Mouse (Mus musculus) ES-E14 (cell line): Measurements from ENCODE around the gene Ldlrad3.

ENCODE experiments used
- CHD2 ChIP-seq: IDR thresholded peaks from 2 replicates; pipeline ENCODE4 v1.6.1; 2014; ENCODE audit warnings: mild to moderate bottlenecking, low read depth, low read length, inconsistent platforms
- ZC3H11A ChIP-seq: IDR thresholded peaks from 2 replicates; pipeline ENCODE4 v1.6.1; 2012; ENCODE audit warnings: low read depth, mild to moderate bottlenecking, inconsistent platforms, low read length, borderline replicate concordance

- TF ChIP-seq ZC3H11A (no peak), CHD2 (no peak)
Measured at GRCm38 (mm10) chr2:102142197-102142623, 44.0 kb downstream of the Ldlrad3 start.
